22 mouse cellular contexts compared by ENCODE assay signal in genomic region chr14:102243806-102244536, GRCm38 (mm10).
A peak's percentile ranks its signal among the peaks of the same experiment; 100 is the strongest.
DNase-seq lines count a peak whose midpoint lies in the region; ATAC-seq lines count a peak whose summit lies in the region.
"Had no signal": no experiment of that assay in that cellular context is flagged by ENCODE, and none has a peak within 500 bp of the region (broad histone marks: within the 10 kb centered on the region; RNA-seq: fewer than 3 reads in every experiment).

No protein-coding gene starts in this region.

- ATAC-seq in forebrain, embryonic 11.5 days (replicated peaks; ENCODE audit: low FRiP score): 0 out of 2 replicates have a peak, but pooled peaks have one; percentile 31
- ATAC-seq in forebrain, embryonic 16.5 days: no peak
- 0 out of 2 replicates have a peak, but pooled peaks have one; percentile 48 for ATAC-seq in midbrain, embryonic 11.5 days (ENCODE audit: low FRiP score)
- ATAC-seq in midbrain, embryonic 12.5 days (ENCODE audit: low FRiP score, low read depth): peak; percentile 71; the same call in 1 of the 2 replicates
- ATAC-seq: liver, postnatal 0 days had no signal

- H3K4me1 ChIP-seq in forebrain, embryonic 11.5 days (replicated peaks; ENCODE audit: control insufficient read depth, insufficient read depth, low read length): no peaks in the 10 kb centered on the region
- H3K4me1 ChIP-seq in forebrain, embryonic 16.5 days (replicated peaks; ENCODE audit: control insufficient read depth, insufficient read depth, low read length): peaks cover 5% of the 10 kb centered on the region; the same call in 1 of the 2 replicates
- no peaks in the 10 kb centered on the region for H3K4me1 ChIP-seq in midbrain, embryonic 11.5 days (ENCODE audit: control insufficient read depth, insufficient read depth, low read length)
- H3K4me1 ChIP-seq in midbrain, embryonic 10.5 days: no peaks in the 10 kb centered on the region; the same call in 1 of the 2 replicates
- peaks cover 9% of the 10 kb centered on the region; the same call in 1 of the 2 replicates for H3K4me1 ChIP-seq in midbrain, embryonic 12.5 days
- H3K4me1 ChIP-seq: embryonic facial prominence, embryonic 15.5 days; heart, embryonic 10.5 days; limb, embryonic 10.5 days; megakaryocyte, embryonic 14.5 days had no signal

- no peak overlapping the region for H3K4me3 ChIP-seq in forebrain, embryonic 11.5 days (ENCODE audit: low read depth, low read length)
- H3K4me3 ChIP-seq in forebrain, embryonic 16.5 days (replicated peaks; ENCODE audit: low read length): no peak overlapping the region
- H3K4me3 ChIP-seq in midbrain, embryonic 11.5 days (ENCODE audit: low read depth, low read length): no peak overlapping the region
- no peak overlapping the region for H3K4me3 ChIP-seq in midbrain, embryonic 10.5 days
- H3K4me3 ChIP-seq in midbrain, embryonic 12.5 days: no peak overlapping the region
- H3K4me3 ChIP-seq: embryonic facial prominence, embryonic 15.5 days; heart, embryonic 10.5 days; layer of hippocampus, adult 2 months; limb, embryonic 10.5 days; megakaryocyte, embryonic 14.5 days; myocyte had no signal

- H3K9me3 ChIP-seq in forebrain, embryonic 11.5 days (ENCODE audit: control insufficient read depth, low read length): no peaks in the 10 kb centered on the region
- no peaks in the 10 kb centered on the region for H3K9me3 ChIP-seq in forebrain, embryonic 16.5 days (ENCODE audit: control insufficient read depth, low read length)
- H3K9me3 ChIP-seq in midbrain, embryonic 11.5 days (ENCODE audit: control insufficient read depth, low read length): no peaks in the 10 kb centered on the region
- no peaks in the 10 kb centered on the region for H3K9me3 ChIP-seq in midbrain, embryonic 10.5 days (replicated peaks)
- H3K9me3 ChIP-seq in midbrain, embryonic 12.5 days: no peaks in the 10 kb centered on the region
- H3K9me3 ChIP-seq: embryonic facial prominence, embryonic 15.5 days; heart, embryonic 10.5 days; limb, embryonic 10.5 days had no signal

- no peak overlapping the region for H3K9ac ChIP-seq in forebrain, embryonic 11.5 days (ENCODE audit: low read length)
- no peak overlapping the region for H3K9ac ChIP-seq in forebrain, embryonic 16.5 days (replicated peaks; ENCODE audit: low read depth, low read length)
- no peak overlapping the region for H3K9ac ChIP-seq in midbrain, embryonic 11.5 days (ENCODE audit: low read length)
- H3K9ac ChIP-seq in midbrain, embryonic 12.5 days (replicated peaks): no peak overlapping the region
- H3K9ac ChIP-seq: embryonic facial prominence, embryonic 15.5 days; liver, postnatal 0 days had no signal

- H3K4me2 ChIP-seq in forebrain, embryonic 11.5 days (ENCODE audit: low read depth, low read length, severe bottlenecking): no peak overlapping the region
- no peak overlapping the region for H3K4me2 ChIP-seq in forebrain, embryonic 16.5 days (ENCODE audit: low read length)
- no peak overlapping the region for H3K4me2 ChIP-seq in midbrain, embryonic 11.5 days
- no peak overlapping the region for H3K4me2 ChIP-seq in midbrain, embryonic 12.5 days (replicated peaks)
- H3K4me2 ChIP-seq: embryonic facial prominence, embryonic 15.5 days had no signal

- 61% methylated on average over 4 of the region's 4 CpGs for WGBS in forebrain, embryonic 11.5 days
- 38% methylated on average over 4 of the region's 4 CpGs for WGBS in forebrain, embryonic 16.5 days
- WGBS in midbrain, embryonic 11.5 days: 69% methylated on average over 4 of the region's 4 CpGs
- WGBS in midbrain, embryonic 10.5 days: 70% methylated on average over 4 of the region's 4 CpGs
- 50% methylated on average over 4 of the region's 4 CpGs for WGBS in midbrain, embryonic 12.5 days

- peak overlapping the region; percentile 15; the same call in 1 of the 2 replicates for H3K27ac ChIP-seq in forebrain, embryonic 11.5 days (ENCODE audit: low read depth, low read length)
- no peak overlapping the region for H3K27ac ChIP-seq in forebrain, embryonic 16.5 days (ENCODE audit: low read length)
- H3K27ac ChIP-seq in midbrain, embryonic 11.5 days (ENCODE audit: low read depth, low read length): no peak overlapping the region
- H3K27ac ChIP-seq in midbrain, embryonic 10.5 days (replicated peaks): no peak overlapping the region
- H3K27ac ChIP-seq in midbrain, embryonic 12.5 days (replicated peaks): no peak overlapping the region; the same call in 1 of the 2 replicates
- H3K27ac ChIP-seq: embryonic facial prominence, embryonic 15.5 days; heart, embryonic 10.5 days; layer of hippocampus, adult 2 months; limb, embryonic 10.5 days had no signal

- no peaks in the 10 kb centered on the region for H3K27me3 ChIP-seq in forebrain, embryonic 11.5 days (ENCODE audit: control insufficient read depth, insufficient read depth, low read length)
- no peaks in the 10 kb centered on the region for H3K27me3 ChIP-seq in forebrain, embryonic 16.5 days (replicated peaks; ENCODE audit: control insufficient read depth, insufficient read depth, low read length)
- H3K27me3 ChIP-seq in midbrain, embryonic 11.5 days (ENCODE audit: control insufficient read depth, insufficient read depth, low read length): no peaks in the 10 kb centered on the region
- H3K27me3 ChIP-seq in midbrain, embryonic 10.5 days (ENCODE audit: low read depth, poor library complexity, severe bottlenecking): no peaks in the 10 kb centered on the region
- no peaks in the 10 kb centered on the region for H3K27me3 ChIP-seq in midbrain, embryonic 12.5 days
- H3K27me3 ChIP-seq: CH12.LX; embryonic facial prominence, embryonic 15.5 days; megakaryocyte, embryonic 14.5 days had no signal

- DNase-seq in forebrain, embryonic 11.5 days (ENCODE audit: low spot score): no peak
- no peak for DNase-seq in midbrain, embryonic 11.5 days (ENCODE audit: low spot score, missing footprints)
- no peak for DNase-seq in midbrain, embryonic 10.5 days (ENCODE audit: low spot score)
- DNase-seq in embryo, embryonic 9.5 days (ENCODE audit: extremely low spot score): no peak
- no peak for DNase-seq in spleen, postnatal 36 days (ENCODE audit: low spot score in 2 of 2)
- DNase-seq: adrenal gland, postnatal 25 days; cerebellum, adult 11-12 months; kidney, adult 11 months; kidney, postnatal 14 days; liver, postnatal 0 days; lung, postnatal 10 days; retina, postnatal 1 day; thymus, adult 2 months had no signal

- no peaks in the 10 kb centered on the region for H3K36me3 ChIP-seq in forebrain, embryonic 11.5 days (ENCODE audit: control insufficient read depth, insufficient read depth, low read length)
- H3K36me3 ChIP-seq in forebrain, embryonic 16.5 days (ENCODE audit: control insufficient read depth, insufficient read depth): no peaks in the 10 kb centered on the region
- no peaks in the 10 kb centered on the region for H3K36me3 ChIP-seq in midbrain, embryonic 11.5 days (ENCODE audit: control insufficient read depth, insufficient read depth, low read length)
- no peaks in the 10 kb centered on the region for H3K36me3 ChIP-seq in midbrain, embryonic 10.5 days
- no peaks in the 10 kb centered on the region for H3K36me3 ChIP-seq in midbrain, embryonic 12.5 days
- H3K36me3 ChIP-seq: embryonic facial prominence, embryonic 15.5 days; heart, embryonic 10.5 days; limb, embryonic 10.5 days had no signal
